Mouse (Mus musculus) forebrain, embryonic 13.5 days (tissue): ENCODE measurements at regions not wholly inside any gene's neighbourhood (a gene's known extent, or its start where the extent isn't known, plus 50 kb on each side); places are given as distances from the start of the nearest gene placed in this dataset.

Source experiments
- ATAC-seq: fragments of 200-750 bp; cut with Nextera tagmentation; 2 replicates; pipeline ENCODE4 v1.8.0; 2017
- H3K27ac ChIP-seq: fragments of 300-500 bp; sonication (generic); 2 replicates; pipeline ENCODE4 v1.5.1; 2015; ENCODE audit warnings: inconsistent platforms, mild to moderate bottlenecking, moderate library complexity
- H3K27me3 ChIP-seq: fragments of 300-500 bp; sonication (generic); 2 replicates; pipeline ENCODE4 v1.6.1; 2015; ENCODE audit warnings: mild to moderate bottlenecking, inconsistent platforms
- H3K36me3 ChIP-seq: fragments of 300-500 bp; sonication (generic); 2 replicates; pipeline ENCODE4 v1.6.1; 2015; ENCODE audit warnings: mild to moderate bottlenecking, inconsistent platforms; ENCODE audit not compliant: poor library complexity, severe bottlenecking
- H3K4me1 ChIP-seq: fragments of 300-500 bp; sonication (generic); 2 replicates; pipeline ENCODE4 v1.6.1; 2015; ENCODE audit warnings: inconsistent platforms
- H3K4me2 ChIP-seq: fragments of 300-500 bp; sonication (generic); 2 replicates; pipeline ENCODE4 v1.6.1; 2015; ENCODE audit warnings: inconsistent platforms, mild to moderate bottlenecking, moderate library complexity
- H3K4me3 ChIP-seq: fragments of 300-500 bp; sonication (generic); 2 replicates; pipeline ENCODE4 v1.5.1; 2015; ENCODE audit warnings: mild to moderate bottlenecking, inconsistent platforms
- H3K9ac ChIP-seq: fragments of 300-500 bp; sonication (generic); 2 replicates; pipeline ENCODE4 v1.6.1; 2015; ENCODE audit warnings: mild to moderate bottlenecking, inconsistent platforms
- H3K9me3 ChIP-seq: fragments of 300-500 bp; sonication (generic); replicated peaks from 2 replicates; pipeline ENCODE4 v1.6.1; 2016; ENCODE audit warnings: inconsistent platforms
- WGBS: fragments of 180-500 bp; shearing (Covaris S2); methylation state at CpG from one replicate; pipeline ENCODE4 v1.1.7; 2015; 5-methylcytosine and 5-hydroxymethylcytosine counted together

GRCm38 (mm10) chr19:37754024-37754423, 56.4 kb downstream of the Cyp26a1 start:
- no peaks in the 10 kb centered on the region for H3K4me1 ChIP-seq
- no peaks in the 10 kb centered on the region for H3K9me3 ChIP-seq
- no peak overlapping the region for H3K9ac ChIP-seq
- 86% methylated on average over 9 of the region's 9 CpGs for WGBS
- no peak overlapping the region for H3K27ac ChIP-seq
- no peak overlapping the region for H3K4me3 ChIP-seq
- no peaks in the 10 kb centered on the region for H3K36me3 ChIP-seq
- H3K27me3 ChIP-seq = no peaks in the 10 kb centered on the region
- H3K4me2 ChIP-seq = no peak overlapping the region
- no peak for ATAC-seq

DNA sequence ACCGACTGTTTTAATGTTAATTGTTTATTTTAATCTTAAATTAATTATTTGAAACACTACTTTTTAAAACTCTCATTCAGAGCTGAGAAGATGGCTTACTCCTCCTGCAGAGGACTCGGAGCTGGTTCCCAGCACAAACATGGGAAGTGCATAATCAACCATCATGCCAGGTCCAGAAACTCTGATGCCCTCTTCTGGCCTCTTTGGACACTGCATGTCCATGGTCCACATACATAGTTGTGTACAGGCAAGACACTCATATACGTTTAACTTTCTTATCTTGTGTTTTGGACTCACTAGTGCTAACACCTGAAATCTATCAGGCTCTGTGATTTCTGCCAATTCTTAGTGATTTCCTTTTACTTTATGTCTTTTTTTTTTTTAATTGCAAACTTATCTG, 57.8 kb downstream of the Cyp26a1 start:
- no peak for ATAC-seq
- Histone ChIP-seq H3K9me3 (no peaks in the 10 kb centered on the region), H3K36me3 (no peaks in the 10 kb centered on the region), H3K27me3 (no peaks in the 10 kb centered on the region), H3K4me2 (no peak overlapping the region), H3K4me1 (no peaks in the 10 kb centered on the region), H3K27ac (no peak overlapping the region), H3K4me3 (no peak overlapping the region), H3K9ac (no peak overlapping the region)
- WGBS = 91% methylated on average over 3 of the region's 3 CpGs

DNA sequence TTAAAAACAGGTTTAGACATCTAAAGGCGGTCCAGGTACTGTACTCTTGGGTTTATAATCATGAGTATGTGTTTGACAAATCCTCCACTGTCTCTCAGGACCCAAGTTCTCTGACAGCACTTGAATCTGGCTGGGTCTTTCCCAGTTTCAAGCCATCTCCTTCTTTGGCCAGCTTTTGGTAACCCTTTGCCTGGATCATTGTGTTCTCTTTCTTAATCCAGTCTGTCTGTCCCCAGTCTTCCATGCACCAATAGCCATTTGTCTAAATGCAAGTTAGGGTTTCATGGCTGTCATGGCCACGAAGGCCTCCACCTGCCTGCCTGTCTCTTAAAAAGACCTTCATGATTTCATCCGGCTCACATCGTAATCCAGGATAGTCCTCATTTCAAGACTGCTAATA, 71.8 kb downstream of the Cyp26a1 start:
- Histone ChIP-seq H3K27ac (no peak overlapping the region), H3K4me2 (no peak overlapping the region), H3K36me3 (no peaks in the 10 kb centered on the region), H3K9me3 (no peaks in the 10 kb centered on the region), H3K4me3 (no peak overlapping the region), H3K27me3 (no peaks in the 10 kb centered on the region), H3K9ac (no peak overlapping the region), H3K4me1 (no peaks in the 10 kb centered on the region)
- no peak for ATAC-seq
- 94% methylated on average over 4 of the region's 4 CpGs for WGBS

- no peak for ATAC-seq
- no peak overlapping the region for H3K4me3 ChIP-seq
- no peak overlapping the region for H3K9ac ChIP-seq
- no peak overlapping the region for H3K27ac ChIP-seq
- H3K36me3 ChIP-seq = no peaks in the 10 kb centered on the region
- no peaks in the 10 kb centered on the region for H3K4me1 ChIP-seq
- H3K4me2 ChIP-seq = no peak overlapping the region
- 90% methylated on average over 6 of the region's 6 CpGs for WGBS
- no peaks in the 10 kb centered on the region for H3K27me3 ChIP-seq
- no peaks in the 10 kb centered on the region for H3K9me3 ChIP-seq
These were observed 74.4 kb downstream of the Cyp26a1 start for GRCm38 (mm10) chr19:37771956-37772355.

DNA sequence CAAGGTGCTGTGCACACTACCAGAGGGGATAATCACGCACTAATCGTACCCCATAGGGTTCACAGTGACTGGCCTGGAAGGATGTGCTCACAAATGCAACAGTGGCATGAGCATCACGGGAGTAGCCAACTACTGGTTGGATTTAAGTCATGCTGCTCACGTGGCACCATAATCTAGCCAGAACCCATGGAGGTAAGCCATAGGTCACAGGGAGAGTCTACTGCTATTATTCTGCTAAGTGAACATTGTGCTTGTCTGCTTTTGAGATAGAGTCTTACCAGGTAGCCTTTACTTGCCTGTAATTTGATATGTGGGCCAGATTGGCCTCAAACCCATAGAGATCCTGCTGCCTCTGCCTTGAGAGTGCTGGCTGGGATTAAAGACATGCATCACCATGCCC, 77.0 kb downstream of the Cyp26a1 start:
- Histone ChIP-seq H3K4me2 (no peak overlapping the region), H3K36me3 (no peaks in the 10 kb centered on the region), H3K9ac (no peak overlapping the region), H3K4me3 (no peak overlapping the region), H3K27ac (no peak overlapping the region), H3K4me1 (peaks cover 6% of the 10 kb centered on the region), H3K9me3 (no peaks in the 10 kb centered on the region), H3K27me3 (no peaks in the 10 kb centered on the region)
- no peak for ATAC-seq
- 94% methylated on average over 4 of the region's 4 CpGs for WGBS

GRCm38 (mm10) chr19:37774966-37775365, 77.4 kb downstream of the Cyp26a1 start:
- 91% methylated on average over 1 of the region's 1 CpGs for WGBS
- no peak for ATAC-seq
- Histone ChIP-seq H3K36me3 (no peaks in the 10 kb centered on the region), H3K4me2 (no peak overlapping the region), H3K4me1 (peaks cover 6% of the 10 kb centered on the region), H3K4me3 (no peak overlapping the region), H3K9me3 (no peaks in the 10 kb centered on the region), H3K27ac (no peak overlapping the region), H3K9ac (no peak overlapping the region), H3K27me3 (no peaks in the 10 kb centered on the region)

- 31% methylated on average over 6 of the region's 6 CpGs for WGBS
- Histone ChIP-seq H3K4me3 (no peak overlapping the region), H3K4me1 (peaks cover 6% of the 10 kb centered on the region), H3K36me3 (no peaks in the 10 kb centered on the region), H3K27ac (no peak overlapping the region), H3K9ac (no peak overlapping the region), H3K27me3 (no peaks in the 10 kb centered on the region), H3K9me3 (no peaks in the 10 kb centered on the region), H3K4me2 (no peak overlapping the region)
- 0 out of 2 replicates have a peak, but pooled peaks have one; percentile 16 for ATAC-seq
These were observed 80.4 kb downstream of the Cyp26a1 start for GRCm38 (mm10) chr19:37777961-37778360.

DNA sequence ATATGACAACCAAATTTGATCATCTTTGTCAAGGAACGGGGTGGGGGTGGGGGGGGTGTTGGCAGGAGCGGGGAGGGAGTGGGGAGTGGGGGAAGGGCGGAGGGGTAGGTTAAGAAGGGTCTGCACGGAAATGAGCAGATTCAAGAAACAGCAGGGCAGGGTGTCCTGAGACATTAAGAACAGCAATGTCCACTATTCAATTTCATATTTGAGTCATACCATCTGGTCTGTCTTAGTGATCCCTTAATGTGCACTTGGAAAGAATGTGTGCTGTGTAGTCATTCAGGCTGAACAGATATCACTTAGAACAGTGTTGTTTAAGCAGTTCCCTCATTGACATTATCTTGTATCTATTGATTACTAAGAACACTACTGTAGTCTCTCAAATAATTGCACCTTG, 81.0 kb downstream of the Cyp26a1 start:
- Histone ChIP-seq H3K27ac (no peak overlapping the region), H3K27me3 (no peaks in the 10 kb centered on the region), H3K9me3 (no peaks in the 10 kb centered on the region), H3K36me3 (no peaks in the 10 kb centered on the region), H3K4me2 (no peak overlapping the region), H3K4me3 (no peak overlapping the region), H3K4me1 (peaks cover 6% of the 10 kb centered on the region), H3K9ac (no peak overlapping the region)
- no peak for ATAC-seq
- WGBS = 86% methylated on average over 4 of the region's 4 CpGs

DNA sequence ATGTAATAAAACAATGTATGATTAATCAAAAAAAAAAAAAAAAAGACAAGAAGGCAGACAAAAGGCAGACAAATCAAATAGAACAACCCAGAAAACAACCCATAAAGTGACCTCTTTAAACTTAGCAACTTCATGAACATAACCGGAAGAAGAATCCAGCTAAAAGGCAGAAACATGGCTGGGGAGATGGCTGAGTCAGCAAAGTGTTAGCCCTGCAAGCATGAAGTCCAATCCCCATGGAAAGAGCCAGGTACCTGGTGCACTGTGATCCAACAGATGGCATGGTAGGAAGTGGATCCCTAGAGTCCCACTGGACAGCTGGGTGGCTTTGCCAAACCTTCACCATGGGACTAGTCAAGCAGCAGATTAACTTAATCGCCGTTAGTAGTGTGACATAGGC, 90.9 kb downstream of the Cyp26a1 start:
- no peaks in the 10 kb centered on the region for H3K36me3 ChIP-seq
- no peak overlapping the region for H3K27ac ChIP-seq
- no peak overlapping the region for H3K4me2 ChIP-seq
- no peak for ATAC-seq
- no peaks in the 10 kb centered on the region for H3K9me3 ChIP-seq
- no peaks in the 10 kb centered on the region for H3K27me3 ChIP-seq
- WGBS = 93% methylated on average over 3 of the region's 3 CpGs
- no peak overlapping the region for H3K9ac ChIP-seq
- H3K4me1 ChIP-seq = no peaks in the 10 kb centered on the region
- H3K4me3 ChIP-seq = no peak overlapping the region

DNA sequence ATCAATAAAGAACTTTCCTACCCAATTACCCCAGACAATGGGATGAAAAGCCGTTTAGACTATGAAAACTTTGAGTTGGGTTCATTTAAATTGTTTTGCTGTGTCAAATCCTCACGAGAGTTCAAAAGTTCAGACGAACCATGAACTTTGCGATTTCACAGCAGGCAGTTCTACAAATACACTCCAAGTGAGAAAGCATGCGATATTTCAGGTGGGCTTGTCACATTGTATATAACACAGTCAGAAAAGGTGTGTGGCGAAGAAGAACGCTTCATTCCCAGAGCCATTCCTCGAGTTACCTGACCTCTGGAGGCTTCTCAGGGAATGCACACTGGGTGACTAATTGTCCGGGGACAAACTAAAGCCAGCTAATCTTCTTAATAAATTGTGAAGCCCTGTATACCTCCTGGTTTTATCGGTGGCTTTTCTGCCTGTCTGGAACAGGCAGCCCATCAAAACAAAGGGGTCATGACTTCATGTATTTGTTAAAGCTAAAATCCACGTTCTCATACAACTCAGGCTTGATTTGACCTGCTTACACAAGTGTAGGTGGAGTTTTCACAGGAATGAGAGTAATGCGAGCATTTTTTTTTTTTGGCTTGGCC, 92.1 kb downstream of the Cyp26a1 start:
- 21% methylated on average over 12 of the region's 12 CpGs for WGBS
- no peak overlapping the region for H3K4me2 ChIP-seq
- no peaks in the 10 kb centered on the region for H3K4me1 ChIP-seq
- H3K9ac ChIP-seq = no peak overlapping the region
- H3K4me3 ChIP-seq = no peak overlapping the region
- no peak overlapping the region for H3K27ac ChIP-seq
- no peaks in the 10 kb centered on the region for H3K9me3 ChIP-seq
- H3K27me3 ChIP-seq = no peaks in the 10 kb centered on the region
- no peaks in the 10 kb centered on the region for H3K36me3 ChIP-seq
- no peak for ATAC-seq

- 32% methylated on average over 24 of the region's 24 CpGs for WGBS
- H3K36me3 ChIP-seq = no peaks in the 10 kb centered on the region
- H3K4me1 ChIP-seq = no peaks in the 10 kb centered on the region
- no peak overlapping the region for H3K9ac ChIP-seq
- peak overlapping the region; percentile 11; the same call in 1 of the 2 replicates for H3K4me2 ChIP-seq
- no peaks in the 10 kb centered on the region for H3K9me3 ChIP-seq
- no peak overlapping the region for H3K27ac ChIP-seq
- no peaks in the 10 kb centered on the region for H3K27me3 ChIP-seq
- no peak for ATAC-seq
- no peak overlapping the region for H3K4me3 ChIP-seq
These were observed 92.9 kb downstream of the Cyp26a1 start for GRCm38 (mm10) chr19:37790281-37791073.

DNA sequence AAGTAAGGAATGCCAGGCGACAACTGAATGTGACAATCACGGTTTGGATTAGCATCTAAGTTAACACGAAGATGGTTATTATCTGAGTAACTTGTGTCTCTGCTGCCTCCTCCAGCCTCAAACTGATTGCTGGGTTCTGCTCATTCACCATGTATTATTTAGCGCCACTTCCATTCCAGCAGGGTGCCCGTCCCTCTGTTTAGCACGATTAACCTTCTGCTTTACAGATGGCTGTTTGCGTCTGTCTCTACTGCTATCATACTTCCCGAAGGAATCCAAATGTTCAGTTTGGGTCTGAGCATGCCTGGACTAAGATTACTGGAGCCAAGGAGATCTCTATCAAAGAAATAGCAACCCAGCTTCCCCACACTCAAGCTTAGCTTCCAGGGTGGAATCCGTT, 95.6 kb downstream of the Cyp26a1 start:
- H3K4me1 ChIP-seq = no peaks in the 10 kb centered on the region
- WGBS = 88% methylated on average over 9 of the region's 9 CpGs
- H3K27me3 ChIP-seq = no peaks in the 10 kb centered on the region
- no peak overlapping the region for H3K9ac ChIP-seq
- no peak overlapping the region for H3K4me2 ChIP-seq
- no peak for ATAC-seq
- no peaks in the 10 kb centered on the region for H3K36me3 ChIP-seq
- H3K9me3 ChIP-seq = no peaks in the 10 kb centered on the region
- no peak overlapping the region for H3K4me3 ChIP-seq
- no peak overlapping the region for H3K27ac ChIP-seq
